In the genomic region with DNA sequence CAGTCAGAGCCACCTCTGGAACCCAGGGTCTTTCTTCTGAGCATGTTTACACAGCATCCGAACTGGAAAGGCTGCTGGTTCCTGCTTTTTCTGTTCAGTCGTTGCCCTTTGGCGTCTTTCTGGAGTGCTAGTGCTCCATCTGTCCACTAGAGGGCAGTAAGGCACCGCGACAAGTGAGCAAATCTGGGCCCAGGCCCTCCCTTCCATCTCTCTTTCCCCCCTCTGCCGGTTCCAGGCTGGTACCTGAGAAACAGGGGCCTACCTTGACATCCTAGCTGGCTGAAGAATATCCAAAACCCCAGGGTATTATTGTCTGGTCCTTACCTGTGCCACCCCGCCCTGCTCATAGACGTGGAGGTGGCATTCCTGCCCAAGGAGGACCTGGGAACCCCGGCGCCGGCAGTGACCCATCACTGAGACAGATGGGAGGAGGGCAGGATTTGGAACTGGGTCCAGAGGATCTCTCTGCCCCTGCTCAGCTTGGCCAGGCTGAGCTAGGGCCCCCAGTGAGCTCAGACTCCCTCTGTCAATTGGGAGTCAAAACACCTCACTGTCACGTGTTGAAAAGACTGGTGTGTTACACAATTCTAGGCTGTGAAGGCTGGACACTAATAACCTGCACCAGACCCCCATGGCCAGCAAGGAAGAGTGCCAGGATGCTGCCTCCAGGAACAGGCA, we compare ENCODE assay signal across 8 mouse cellular contexts. TPM values are rescaled to one million over a fixed set of nuclear protein-coding genes. Genes with fewer than 3 reads are reported as not detected.
DNase-seq lines count a peak whose midpoint lies in the region; ATAC-seq lines count a peak whose summit lies in the region.

No protein-coding gene starts in this region.

- peak; percentile 41 for ATAC-seq in forebrain, embryonic 13.5 days

- peaks cover 37% of the 10 kb centered on the region for H3K4me1 ChIP-seq in forebrain, embryonic 13.5 days

- H3K36me3 ChIP-seq in forebrain, embryonic 13.5 days (ENCODE audit: poor library complexity, severe bottlenecking): no peaks in the 10 kb centered on the region

- DNase-seq in MN1 (ENCODE audit: low spot score): peak; percentile 79
- DNase-seq in c-Kit-positive CD71-positive TER-119-negative erythroid progenitor cells, embryonic 14.5 days (ENCODE audit: low read depth): peak; percentile 52
- DNase-seq in heart, postnatal 4 days: peak; percentile 82
- DNase-seq in layer of hippocampus, postnatal 10 days (ENCODE audit: low spot score in 2 of 2): peak; percentile 82 to 86
- peak; percentile 72 to 85 for DNase-seq in lung, postnatal 4 days
- DNase-seq in right cerebral cortex, postnatal 25 days: peak; percentile 70
- no peak for DNase-seq in yolk sac, embryonic 10.5 days (ENCODE audit: low spot score)

- H3K9me3 ChIP-seq in forebrain, embryonic 13.5 days (replicated peaks): no peaks in the 10 kb centered on the region

- H3K4me3 ChIP-seq in forebrain, embryonic 13.5 days: no peak overlapping the region

- H3K4me2 ChIP-seq in forebrain, embryonic 13.5 days: no peak overlapping the region

- 33% methylated on average over 12 of the region's 12 CpGs for WGBS in forebrain, embryonic 13.5 days

- H3K9ac ChIP-seq in forebrain, embryonic 13.5 days: 0 out of 2 replicates have a peak overlapping the region, but pooled peaks have one; percentile 16

- no peak overlapping the region for H3K27ac ChIP-seq in forebrain, embryonic 13.5 days

- H3K27me3 ChIP-seq in forebrain, embryonic 13.5 days: peaks cover 11% of the 10 kb centered on the region; the same call in 1 of the 2 replicates

RNA-seq across cellular contexts. Expression of a gene that starts 2.5 kb away (rescaled TPM):
- 2.3 and 2.5 TPM in 2 replicates for polyA plus RNA-seq in forebrain, embryonic 13.5 days (2015; fragmentation: Nextera tagmentation; extraction: Ambion mirVana)
- total RNA-seq in heart, postnatal 4 days (2021): 1 to 10 TPM; 3.3 to 4.0 TPM
- total RNA-seq in layer of hippocampus, postnatal 10 days (2021): 1 to 10 TPM; 2.1 to 2.3 TPM

RNA-seq across cellular contexts. Expression of a gene that starts 10.3 kb away (rescaled TPM):
- not detected in 2 replicates for polyA plus RNA-seq in forebrain, embryonic 13.5 days (2015; fragmentation: Nextera tagmentation; extraction: Ambion mirVana)
- total RNA-seq in heart, postnatal 4 days (2021): under 1 TPM in 1 of 2 experiments, not detected in 1; 0.18 TPM
- total RNA-seq in layer of hippocampus, postnatal 10 days (2021): under 1 TPM in 1 of 2 experiments, not detected in 1; 0.25 TPM

RNA-seq across cellular contexts. Expression of a gene that starts 21.8 kb away (rescaled TPM):
- polyA plus RNA-seq in forebrain, embryonic 13.5 days (2015; fragmentation: Nextera tagmentation; extraction: Ambion mirVana): 231 and 243 TPM in 2 replicates
- 10 to 100 TPM; 63.1 to 69.1 TPM for total RNA-seq in heart, postnatal 4 days (2021)
- total RNA-seq in layer of hippocampus, postnatal 10 days (2021): 1 to 10 TPM; 5.0 to 5.2 TPM

RNA-seq across cellular contexts. Expression of a gene that starts 44.9 kb away (rescaled TPM):
- polyA plus RNA-seq in forebrain, embryonic 13.5 days (2015; fragmentation: Nextera tagmentation; extraction: Ambion mirVana): 103 and 104 TPM in 2 replicates
- 10 to 100 TPM; 93.1 to 99.2 TPM for total RNA-seq in heart, postnatal 4 days (2021)
- total RNA-seq in layer of hippocampus, postnatal 10 days (2021): 1 to 10 TPM; 5.4 TPM

RNA-seq across cellular contexts. Expression of a gene that starts 45.1 kb away (rescaled TPM):
- polyA plus RNA-seq in forebrain, embryonic 13.5 days (2015; fragmentation: Nextera tagmentation; extraction: Ambion mirVana): 7.4 and 7.5 TPM in 2 replicates
- total RNA-seq in heart, postnatal 4 days (2021): 10 to 100 TPM; 15.3 to 15.5 TPM
- 1 to 10 TPM; 5.6 to 7.3 TPM for total RNA-seq in layer of hippocampus, postnatal 10 days (2021)

Comparison
In these comparisons a context has a peak if more than half of its experiments do, and no peak if none do; other contexts are left out.
1. RNA of a gene that starts 21.8 kb away (total RNA-seq): 63.1 to 69.1 TPM in heart, postnatal 4 days; 5.0 to 5.2 TPM in layer of hippocampus, postnatal 10 days; every median in the first group is over 10 times any median in the second.